Mouse (Mus musculus): ENCODE results near the gene Slc25a39. TPM values are rescaled to one million over a fixed set of nuclear protein-coding genes. Genes with fewer than 3 reads are reported as not detected.
A peak's percentile ranks its signal among the peaks of the same experiment; 100 is the strongest.

The Slc25a39 gene
- polyA plus RNA-seq, 1 experiment from 2014 or later: 313 TPM

GRCm38 (mm10) chr11:102405544-102406285, 2.0 kb downstream of the Slc25a39 start:
- Histone ChIP-seq H3K27ac (peak overlapping the region; percentile 98; the same call in 1 of the 2 replicates), H3K27me3 (ENCODE audit: insufficient read depth, poor library complexity, severe bottlenecking) (peaks cover 23% of the 10 kb centered on the region), H3K36me3 (peaks cover 40% of the 10 kb centered on the region), H3K4me3 (peak overlapping the region; percentile 89), H3K9me3 (no peaks in the 10 kb centered on the region), H3K4me1 (peaks cover 40% of the 10 kb centered on the region)
- no peak for DNase-seq (ENCODE audit: low spot score)
- 82% methylated on average over 11 of the region's 11 CpGs for WGBS

GRCm38 (mm10) chr11:102404161-102405010, 3.4 kb downstream of the Slc25a39 start:
- Histone ChIP-seq H3K9me3 (no peaks in the 10 kb centered on the region), H3K4me3 (no peak overlapping the region), H3K27me3 (ENCODE audit: insufficient read depth, poor library complexity, severe bottlenecking) (peaks cover 36% of the 10 kb centered on the region), H3K36me3 (peaks cover 40% of the 10 kb centered on the region), H3K27ac (no peak overlapping the region), H3K4me1 (peaks cover 48% of the 10 kb centered on the region)
- 85% methylated on average over 18 of the region's 18 CpGs for WGBS
- DNase-seq (ENCODE audit: low spot score): peak; percentile 70

- H3K36me3 ChIP-seq: peaks cover 40% of the 10 kb centered on the region
- no peaks in the 10 kb centered on the region for H3K9me3 ChIP-seq
- DNase-seq (ENCODE audit: low spot score): peak; percentile 70
- H3K27me3 ChIP-seq (ENCODE audit: insufficient read depth, poor library complexity, severe bottlenecking): peaks cover 44% of the 10 kb centered on the region
- H3K27ac ChIP-seq: no peak overlapping the region
- 91% methylated on average over 11 of the region's 11 CpGs for WGBS
- no peak overlapping the region for H3K4me3 ChIP-seq
- peaks cover 48% of the 10 kb centered on the region for H3K4me1 ChIP-seq
Measured at GRCm38 (mm10) chr11:102403657-102404056, 4.1 kb downstream of the Slc25a39 start.

- peaks cover 40% of the 10 kb centered on the region for H3K36me3 ChIP-seq
- no peak overlapping the region for H3K4me3 ChIP-seq
- no peak overlapping the region for H3K27ac ChIP-seq
- 53% methylated on average over 12 of the region's 12 CpGs for WGBS
- peaks cover 60% of the 10 kb centered on the region for H3K27me3 ChIP-seq (ENCODE audit: insufficient read depth, poor library complexity, severe bottlenecking)
- peaks cover 46% of the 10 kb centered on the region for H3K4me1 ChIP-seq
- H3K9me3 ChIP-seq: no peaks in the 10 kb centered on the region
- DNase-seq (ENCODE audit: low spot score): peak; percentile 74
Measured at GRCm38 (mm10) chr11:102401898-102402500, 5.7 kb downstream of the Slc25a39 start.

GRCm38 (mm10) chr11:102400513-102401084, 7.1 kb downstream of the Slc25a39 start:
- Histone ChIP-seq H3K36me3 (peaks cover 35% of the 10 kb centered on the region), H3K4me3 (no peak overlapping the region), H3K27me3 (ENCODE audit: insufficient read depth, poor library complexity, severe bottlenecking) (peaks cover 74% of the 10 kb centered on the region), H3K27ac (no peak overlapping the region), H3K9me3 (no peaks in the 10 kb centered on the region), H3K4me1 (peaks cover 38% of the 10 kb centered on the region)
- WGBS: 16% methylated on average over 12 of the region's 12 CpGs
- peak; percentile 76 for DNase-seq (ENCODE audit: low spot score)

GRCm38 (mm10) chr11:102399610-102400072, 8.1 kb downstream of the Slc25a39 start:
- H3K4me3 ChIP-seq: peak overlapping the region; percentile 51
- peaks cover 84% of the 10 kb centered on the region for H3K27me3 ChIP-seq (ENCODE audit: insufficient read depth, poor library complexity, severe bottlenecking)
- peak overlapping the region; percentile 37; the same call in 1 of the 2 replicates for H3K27ac ChIP-seq
- H3K36me3 ChIP-seq: peaks cover 29% of the 10 kb centered on the region
- peak; percentile 67 for DNase-seq (ENCODE audit: low spot score)
- WGBS: under 1% methylated on average over 34 of the region's 34 CpGs
- H3K9me3 ChIP-seq: no peaks in the 10 kb centered on the region
- H3K4me1 ChIP-seq: peaks cover 32% of the 10 kb centered on the region

GRCm38 (mm10) chr11:102399107-102399506, 8.6 kb downstream of the Slc25a39 start:
- WGBS: 17% methylated on average over 15 of the region's 15 CpGs
- H3K4me3 ChIP-seq: peak overlapping the region; percentile 51
- H3K27ac ChIP-seq: no peak overlapping the region
- H3K9me3 ChIP-seq: no peaks in the 10 kb centered on the region
- H3K27me3 ChIP-seq (ENCODE audit: insufficient read depth, poor library complexity, severe bottlenecking): peaks cover 89% of the 10 kb centered on the region
- peaks cover 31% of the 10 kb centered on the region for H3K4me1 ChIP-seq
- H3K36me3 ChIP-seq: peaks cover 24% of the 10 kb centered on the region
- DNase-seq (ENCODE audit: low spot score): no peak

GRCm38 (mm10) chr11:102398007-102398825, 9.5 kb downstream of the Slc25a39 start:
- no peaks in the 10 kb centered on the region for H3K9me3 ChIP-seq
- 73% methylated on average over 20 of the region's 20 CpGs for WGBS
- DNase-seq (ENCODE audit: low spot score): peak; percentile 75

GRCm38 (mm10) chr11:102396671-102397141, 11.0 kb downstream of the Slc25a39 start:
- H3K36me3 ChIP-seq: no peaks in the 10 kb centered on the region
- no peaks in the 10 kb centered on the region for H3K9me3 ChIP-seq
- peaks cover 46% of the 10 kb centered on the region for H3K4me1 ChIP-seq
- no peak overlapping the region for H3K4me3 ChIP-seq
- peaks cover 83% of the 10 kb centered on the region for H3K27me3 ChIP-seq (ENCODE audit: insufficient read depth, poor library complexity, severe bottlenecking)
- 75% methylated on average over 7 of the region's 7 CpGs for WGBS
- no peak overlapping the region for H3K27ac ChIP-seq
- peak; percentile 67 for DNase-seq (ENCODE audit: low spot score)

More at GRCm38 (mm10) chr11:102398007-102398825, 9.5 kb downstream of the Slc25a39 start:
- H3K27ac ChIP-seq: no peak overlapping the region
- H3K36me3 ChIP-seq: peaks cover 15% of the 10 kb centered on the region
- peaks cover 96% of the 10 kb centered on the region for H3K27me3 ChIP-seq (ENCODE audit: insufficient read depth, poor library complexity, severe bottlenecking)
- H3K4me1 ChIP-seq: peaks cover 40% of the 10 kb centered on the region
- H3K4me3 ChIP-seq: no peak overlapping the region

- H3K9me3 ChIP-seq: no peaks in the 10 kb centered on the region
- no peak overlapping the region for H3K27ac ChIP-seq
- H3K4me1 ChIP-seq: peaks cover 46% of the 10 kb centered on the region
- no peak for DNase-seq (ENCODE audit: low spot score)
- H3K27me3 ChIP-seq (ENCODE audit: insufficient read depth, poor library complexity, severe bottlenecking): peaks cover 78% of the 10 kb centered on the region
- WGBS: 67% methylated on average over 6 of the region's 6 CpGs
- no peak overlapping the region for H3K4me3 ChIP-seq
- no peaks in the 10 kb centered on the region for H3K36me3 ChIP-seq
Measured at GRCm38 (mm10) chr11:102396263-102396662, 11.5 kb downstream of the Slc25a39 start.

- no peak for DNase-seq (ENCODE audit: low spot score)
- H3K4me1 ChIP-seq: peaks cover 40% of the 10 kb centered on the region
- H3K4me3 ChIP-seq: no peak overlapping the region
- WGBS: 9% methylated on average over 5 of the region's 5 CpGs
- H3K36me3 ChIP-seq: no peaks in the 10 kb centered on the region
- H3K9me3 ChIP-seq: no peaks in the 10 kb centered on the region
- H3K27me3 ChIP-seq (ENCODE audit: insufficient read depth, poor library complexity, severe bottlenecking): peaks cover 68% of the 10 kb centered on the region
- H3K27ac ChIP-seq: no peak overlapping the region
Measured at GRCm38 (mm10) chr11:102395250-102395649, 12.5 kb downstream of the Slc25a39 start.
